Mouse (Mus musculus): ENCODE measurements around the gene Gfod1.
A peak's percentile ranks its signal among the peaks of the same experiment; 100 is the strongest.

DNA sequence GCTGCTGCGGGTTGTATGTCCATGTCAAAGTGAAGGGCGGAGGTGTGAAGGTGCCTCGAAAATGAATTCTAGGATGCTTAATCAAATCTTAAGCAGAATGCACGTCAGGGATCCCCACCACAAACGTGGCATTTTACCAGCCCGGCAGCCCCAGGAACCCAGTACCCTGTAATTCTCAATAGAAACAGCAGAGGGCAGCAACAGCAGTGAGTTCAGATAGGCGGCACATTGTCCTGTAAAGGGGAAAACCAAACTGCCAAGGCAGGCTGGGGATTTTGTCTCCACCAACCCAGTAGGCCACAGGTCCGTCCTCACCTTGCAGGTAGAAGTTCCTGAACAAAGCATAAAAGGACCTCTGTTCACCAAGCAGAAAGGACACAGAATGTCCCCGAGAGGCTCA, 130.7 kb downstream of the Gfod1 start:
- TF ChIP-seq POLR2A (IDR thresholded peaks at IDR 0.05; ENCODE audit: low read depth, low read length) (no peak), CTCF (IDR thresholded peaks at IDR 0.05; ENCODE audit: borderline replicate concordance, insufficient read depth, low read length) (peak; percentile 35; the same call in 1 of the 2 replicates)

Measured in embryonic fibroblast, embryonic 13.5 days (primary cell).